Mouse (Mus musculus) lung, postnatal 14 days (tissue): ENCODE data around the gene Rhobtb1.
A peak's percentile ranks its signal among the peaks of the same experiment; 100 is the strongest.

Source experiments
- DNase-seq: peaks from one replicate; pipeline ENCODE4 v3.0.0; 2021

The Rhobtb1 gene

GRCm38 (mm10) chr10:69165125-69165524 is 13.9 kb downstream of the Rhobtb1 start:
- peak; percentile 57 for DNase-seq

- DNase-seq = no peak
Observed at GRCm38 (mm10) chr10:69165847-69166246, 14.6 kb downstream of the Rhobtb1 start.

GRCm38 (mm10) chr10:69166514-69166913 is 15.3 kb downstream of the Rhobtb1 start:
- no peak for DNase-seq

- DNase-seq = no peak
Observed at GRCm38 (mm10) chr10:69172412-69172811, 21.2 kb downstream of the Rhobtb1 start.

- no peak for DNase-seq
Observed at GRCm38 (mm10) chr10:69176116-69176515, 24.9 kb downstream of the Rhobtb1 start.

- DNase-seq = no peak
Observed at GRCm38 (mm10) chr10:69179341-69179740, 28.1 kb downstream of the Rhobtb1 start.

- DNase-seq = no peak
Observed at GRCm38 (mm10) chr10:69180997-69181396, 29.8 kb downstream of the Rhobtb1 start.

GRCm38 (mm10) chr10:69184903-69185302 is 33.7 kb downstream of the Rhobtb1 start:
- no peak for DNase-seq

GRCm38 (mm10) chr10:69185431-69185830 is 34.2 kb downstream of the Rhobtb1 start:
- no peak for DNase-seq

GRCm38 (mm10) chr10:69185894-69186893 is 35.0 kb downstream of the Rhobtb1 start:
- peak; percentile 72 for DNase-seq

- no peak for DNase-seq
Observed at GRCm38 (mm10) chr10:69187773-69188443, 36.7 kb downstream of the Rhobtb1 start.

- DNase-seq = no peak
Observed at GRCm38 (mm10) chr10:69190434-69191160, 39.4 kb downstream of the Rhobtb1 start.

- DNase-seq = no peak
Observed at GRCm38 (mm10) chr10:69192266-69192665, 41.0 kb downstream of the Rhobtb1 start.

- no peak for DNase-seq
Observed at GRCm38 (mm10) chr10:69193721-69194120, 42.5 kb downstream of the Rhobtb1 start.

GRCm38 (mm10) chr10:69204677-69205400 is 53.6 kb downstream of the Rhobtb1 start:
- no peak for DNase-seq

- DNase-seq = no peak
Observed at GRCm38 (mm10) chr10:69206081-69206480, 54.8 kb downstream of the Rhobtb1 start.

- DNase-seq = no peak
Observed at GRCm38 (mm10) chr10:69207481-69207880, 56.2 kb downstream of the Rhobtb1 start.

- DNase-seq = no peak
Observed at GRCm38 (mm10) chr10:69207981-69208630, 56.9 kb downstream of the Rhobtb1 start.

- no peak for DNase-seq
Observed at GRCm38 (mm10) chr10:69208705-69209104, 57.5 kb downstream of the Rhobtb1 start.

GRCm38 (mm10) chr10:69210006-69210405 is 58.8 kb downstream of the Rhobtb1 start:
- DNase-seq = no peak

- DNase-seq = no peak
Observed at GRCm38 (mm10) chr10:69210659-69211058, 59.4 kb downstream of the Rhobtb1 start.

- DNase-seq = no peak
Observed at GRCm38 (mm10) chr10:69211560-69211959, 60.3 kb downstream of the Rhobtb1 start.
